Mouse (Mus musculus): ENCODE data around the gene Osbpl9.

GRCm38 (mm10) chr4:109201582-109202424 lies at the start of gene Osbpl9:
- TF ChIP-seq CTCF (IDR thresholded peaks at IDR 0.05; ENCODE audit: insufficient read depth, low read depth, low read length) (no peak), POLR2A (IDR thresholded peaks at IDR 0.05; ENCODE audit: insufficient read depth, low read depth, low read length) (peak; percentile 60)

Measured in olfactory bulb, adult 2 months (tissue).